Mouse (Mus musculus): ENCODE results near the gene Dpp6. TPM values are rescaled to one million over a fixed set of nuclear protein-coding genes. Genes with fewer than 3 reads are reported as not detected.

The Dpp6 gene
- polyA plus RNA-seq, 1 experiment from 2014 or later: 0.06 TPM

DNA sequence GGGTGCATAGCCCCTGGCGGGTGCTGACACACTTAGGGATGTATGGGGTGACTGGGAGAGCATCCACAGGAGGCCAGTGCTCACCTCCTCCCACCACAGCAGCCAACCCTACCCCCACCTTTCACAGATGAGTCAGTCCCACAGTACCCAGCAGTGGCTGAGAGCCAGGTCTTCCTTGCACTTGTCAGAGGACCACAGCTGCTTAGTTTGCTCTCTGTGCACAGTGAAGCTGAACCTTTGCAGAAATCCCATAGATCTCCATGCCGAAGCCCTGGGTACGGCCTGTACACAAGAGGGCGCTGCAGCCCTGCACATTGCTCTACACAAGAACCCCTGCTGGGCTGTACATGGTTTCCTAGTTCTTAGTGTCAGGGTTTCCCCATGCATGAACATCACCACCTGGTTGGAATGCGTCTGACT lies 860.3 kb downstream of the Dpp6 start:
- Histone ChIP-seq H3K27me3 (ENCODE audit: insufficient read depth, low read length) (no peaks in the 10 kb centered on the region), H3K4me3 (ENCODE audit: low read depth, low read length) (no peak overlapping the region), H3K27ac (ENCODE audit: low read depth) (no peak overlapping the region), H3K9ac (replicated peaks) (no peak overlapping the region), H3K9me3 (ENCODE audit: low read length) (no peaks in the 10 kb centered on the region), H3K4me1 (ENCODE audit: insufficient read depth) (no peaks in the 10 kb centered on the region), H3K4me2 (ENCODE audit: low read depth, low read length) (no peak overlapping the region), H3K36me3 (replicated peaks; ENCODE audit: insufficient read depth, low read length) (no peaks in the 10 kb centered on the region)
- 51% methylated on average over 5 of the region's 5 CpGs for WGBS (ENCODE audit: insufficient replicate concordance)
- TF ChIP-seq EP300 (IDR thresholded peaks at IDR 0.05; ENCODE audit: low read depth) (no peak), CTCF (IDR thresholded peaks at IDR 0.05; ENCODE audit: low read depth) (peak; percentile 63)
- peak; percentile 39 for DNase-seq
- ATAC-seq: no peak

DNA sequence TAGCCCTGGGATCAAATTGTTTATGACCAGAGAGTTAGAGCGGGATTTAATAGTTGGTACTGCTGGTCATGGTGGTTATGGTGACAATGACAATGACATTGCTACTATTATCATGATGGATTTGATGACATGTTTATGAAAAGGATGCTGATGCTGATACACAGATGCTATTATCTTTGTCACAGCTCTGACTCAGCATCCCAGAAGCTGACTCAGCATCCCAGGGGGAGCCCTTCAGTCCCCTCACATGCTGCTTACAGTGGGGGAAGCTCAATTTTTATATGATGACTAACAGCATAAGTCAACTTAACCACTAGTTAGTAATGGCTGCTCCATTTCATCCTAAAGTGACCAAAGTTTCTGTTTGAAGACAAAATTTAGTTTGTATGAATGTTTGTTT lies 862.1 kb downstream of the Dpp6 start:
- Histone ChIP-seq H3K4me2 (ENCODE audit: low read depth, low read length) (no peak overlapping the region), H3K27ac (ENCODE audit: low read depth) (no peak overlapping the region), H3K4me1 (ENCODE audit: insufficient read depth) (no peaks in the 10 kb centered on the region), H3K4me3 (ENCODE audit: low read depth, low read length) (no peak overlapping the region), H3K36me3 (replicated peaks; ENCODE audit: insufficient read depth, low read length) (no peaks in the 10 kb centered on the region), H3K9ac (replicated peaks) (no peak overlapping the region), H3K9me3 (ENCODE audit: low read length) (no peaks in the 10 kb centered on the region), H3K27me3 (ENCODE audit: insufficient read depth, low read length) (no peaks in the 10 kb centered on the region)
- DNase-seq: no peak
- WGBS (ENCODE audit: insufficient replicate concordance): 85% methylated on average over 1 of the region's 1 CpGs
- TF ChIP-seq EP300 (IDR thresholded peaks at IDR 0.05; ENCODE audit: low read depth): no peak
- TF ChIP-seq CTCF (IDR thresholded peaks at IDR 0.05; ENCODE audit: low read depth): no peak
- ATAC-seq: no peak

DNA sequence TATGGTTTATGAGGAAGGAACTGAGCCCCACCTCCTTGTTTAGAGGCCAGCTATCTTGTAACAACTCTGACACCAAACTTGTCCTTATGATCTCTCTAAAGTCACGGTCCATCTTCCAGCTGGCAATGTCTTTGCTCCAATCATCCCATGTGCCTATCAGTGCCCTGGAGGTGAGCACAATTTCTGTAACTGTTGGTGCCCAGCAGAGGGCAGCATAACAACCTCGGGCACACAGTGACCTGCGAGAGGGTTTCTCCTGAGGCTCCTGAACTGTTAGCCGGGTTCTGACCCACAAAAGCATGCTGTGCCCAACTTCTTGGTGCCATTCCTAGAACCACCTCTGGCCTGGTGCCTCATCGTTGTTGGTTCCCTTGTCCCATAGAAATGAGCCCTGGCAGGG lies 863.5 kb downstream of the Dpp6 start:
- Histone ChIP-seq H3K27me3 (ENCODE audit: insufficient read depth, low read length) (no peaks in the 10 kb centered on the region), H3K9ac (replicated peaks) (no peak overlapping the region), H3K4me3 (ENCODE audit: low read depth, low read length) (no peak overlapping the region), H3K27ac (ENCODE audit: low read depth) (no peak overlapping the region), H3K4me2 (ENCODE audit: low read depth, low read length) (no peak overlapping the region), H3K4me1 (ENCODE audit: insufficient read depth) (no peaks in the 10 kb centered on the region), H3K36me3 (replicated peaks; ENCODE audit: insufficient read depth, low read length) (no peaks in the 10 kb centered on the region), H3K9me3 (ENCODE audit: low read length) (no peaks in the 10 kb centered on the region)
- DNase-seq: peak; percentile 49
- TF ChIP-seq CTCF (IDR thresholded peaks at IDR 0.05; ENCODE audit: low read depth) (peak; percentile 73), EP300 (IDR thresholded peaks at IDR 0.05; ENCODE audit: low read depth) (no peak)
- WGBS (ENCODE audit: insufficient replicate concordance): 29% methylated on average over 5 of the region's 5 CpGs
- no peak for ATAC-seq

DNA sequence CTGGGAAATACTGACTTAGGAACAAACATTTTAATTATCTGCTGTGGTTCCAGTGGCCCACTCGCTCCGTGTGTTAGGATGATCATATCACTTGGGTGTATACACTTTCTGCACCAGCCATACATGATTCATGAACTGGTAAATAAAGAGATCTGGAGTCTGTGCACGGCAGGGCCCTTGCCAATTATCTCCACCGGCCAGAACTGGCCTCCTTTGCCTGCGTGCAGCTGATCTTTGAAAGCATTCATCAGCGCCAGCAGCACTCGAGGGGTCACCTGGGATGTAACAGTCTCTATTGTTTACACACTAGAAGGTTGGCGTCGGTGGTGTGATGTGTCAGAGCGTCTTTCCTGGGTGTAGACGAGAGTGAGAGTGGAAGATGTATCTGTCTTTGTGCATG lies 868.2 kb downstream of the Dpp6 start:
- ATAC-seq (no peak), DNase-seq (no peak)
- Histone ChIP-seq H3K4me3 (ENCODE audit: low read depth, low read length) (no peak overlapping the region), H3K27me3 (ENCODE audit: insufficient read depth, low read length) (no peaks in the 10 kb centered on the region), H3K4me1 (ENCODE audit: insufficient read depth) (no peaks in the 10 kb centered on the region), H3K36me3 (replicated peaks; ENCODE audit: insufficient read depth, low read length) (no peaks in the 10 kb centered on the region), H3K9me3 (ENCODE audit: low read length) (no peaks in the 10 kb centered on the region), H3K4me2 (ENCODE audit: low read depth, low read length) (no peak overlapping the region), H3K9ac (replicated peaks) (no peak overlapping the region), H3K27ac (ENCODE audit: low read depth) (no peak overlapping the region)
- TF ChIP-seq CTCF (IDR thresholded peaks at IDR 0.05; ENCODE audit: low read depth): no peak
- TF ChIP-seq EP300 (IDR thresholded peaks at IDR 0.05; ENCODE audit: low read depth): no peak
- WGBS (ENCODE audit: insufficient replicate concordance): 67% methylated on average over 11 of the region's 11 CpGs

DNA sequence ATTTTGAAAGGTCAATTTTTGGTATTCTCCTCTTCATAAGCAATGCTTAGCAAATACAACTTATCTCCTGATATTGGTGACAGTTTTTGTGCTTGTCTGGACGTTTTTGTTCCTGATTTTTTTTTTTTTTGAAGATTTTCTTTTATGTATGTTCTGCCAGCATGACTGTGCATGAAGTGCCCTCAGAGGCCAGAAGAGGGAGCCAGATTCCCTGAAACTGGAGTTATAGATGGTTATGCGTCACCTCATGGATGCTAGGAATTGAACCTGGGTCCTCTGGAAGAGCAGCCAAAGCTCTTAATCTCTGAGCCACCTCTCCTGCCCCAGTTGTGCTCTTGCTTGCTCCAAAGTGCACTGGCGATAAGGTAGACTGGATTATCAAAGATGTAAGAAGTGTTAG lies 868.9 kb downstream of the Dpp6 start:
- Histone ChIP-seq H3K36me3 (replicated peaks; ENCODE audit: insufficient read depth, low read length) (no peaks in the 10 kb centered on the region), H3K4me2 (ENCODE audit: low read depth, low read length) (no peak overlapping the region), H3K4me1 (ENCODE audit: insufficient read depth) (no peaks in the 10 kb centered on the region), H3K9ac (replicated peaks) (no peak overlapping the region), H3K27me3 (ENCODE audit: insufficient read depth, low read length) (no peaks in the 10 kb centered on the region), H3K4me3 (ENCODE audit: low read depth, low read length) (no peak overlapping the region), H3K9me3 (ENCODE audit: low read length) (no peaks in the 10 kb centered on the region), H3K27ac (ENCODE audit: low read depth) (no peak overlapping the region)
- no peak for DNase-seq
- ATAC-seq: no peak
- peak; percentile 12; the same call in 1 of the 2 replicates for TF ChIP-seq CTCF (IDR thresholded peaks at IDR 0.05; ENCODE audit: low read depth)
- TF ChIP-seq EP300 (IDR thresholded peaks at IDR 0.05; ENCODE audit: low read depth): no peak
- WGBS (ENCODE audit: insufficient replicate concordance): 65% methylated on average over 3 of the region's 3 CpGs

DNA sequence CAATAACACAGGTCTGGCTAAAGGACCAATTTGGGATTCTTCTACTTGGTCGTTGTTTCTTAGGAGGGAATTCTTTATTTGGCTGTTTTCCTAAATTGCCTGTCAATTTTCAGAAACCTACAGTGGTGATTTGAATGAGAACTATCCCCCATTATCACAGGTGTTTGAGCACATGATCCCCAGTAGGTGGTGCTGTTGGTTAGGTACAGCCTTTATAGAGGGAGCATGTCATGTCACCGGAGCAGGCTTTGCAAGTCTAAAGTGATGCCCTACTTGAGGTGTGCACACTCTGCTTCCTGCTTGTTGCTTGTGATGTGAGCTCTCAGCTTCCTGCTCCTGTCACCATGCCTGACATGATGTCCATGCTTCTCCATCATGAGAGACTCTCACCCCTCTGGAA lies 870.3 kb downstream of the Dpp6 start:
- H3K9me3 ChIP-seq (ENCODE audit: low read length): no peaks in the 10 kb centered on the region
- TF ChIP-seq EP300 (IDR thresholded peaks at IDR 0.05; ENCODE audit: low read depth) (no peak), CTCF (IDR thresholded peaks at IDR 0.05; ENCODE audit: low read depth) (peak; percentile 72)
- H3K9ac ChIP-seq (replicated peaks): no peak overlapping the region
- no peaks in the 10 kb centered on the region for H3K36me3 ChIP-seq (replicated peaks; ENCODE audit: insufficient read depth, low read length)
- H3K27me3 ChIP-seq (ENCODE audit: insufficient read depth, low read length): no peaks in the 10 kb centered on the region
- ATAC-seq (no peak), DNase-seq (no peak)
- WGBS (ENCODE audit: insufficient replicate concordance): 74% methylated on average over 2 of the region's 2 CpGs
- H3K4me3 ChIP-seq (ENCODE audit: low read depth, low read length): no peak overlapping the region
- H3K4me2 ChIP-seq (ENCODE audit: low read depth, low read length): no peak overlapping the region
- H3K4me1 ChIP-seq (ENCODE audit: insufficient read depth): no peaks in the 10 kb centered on the region
- no peak overlapping the region for H3K27ac ChIP-seq (ENCODE audit: low read depth)

DNA sequence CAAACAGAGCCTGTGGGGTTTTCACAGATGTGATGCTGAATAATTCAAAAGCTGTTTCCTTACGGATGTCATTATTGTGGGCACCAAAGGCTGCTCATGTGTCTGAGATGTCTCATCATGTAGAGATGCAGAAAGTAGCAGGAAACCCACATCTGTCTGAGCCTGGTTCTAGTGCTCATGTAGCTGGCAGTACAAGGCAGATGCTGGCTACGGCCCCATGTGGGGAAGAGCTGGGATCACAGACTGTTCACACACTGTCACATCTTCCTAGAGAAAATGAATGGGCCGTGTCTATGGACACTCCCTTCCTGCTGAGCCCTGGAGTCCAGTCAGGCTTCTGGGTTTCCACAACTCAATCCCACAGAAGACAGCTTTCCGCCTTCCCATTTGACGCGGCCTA lies 885.5 kb downstream of the Dpp6 start:
- peaks cover 13% of the 10 kb centered on the region for H3K4me1 ChIP-seq (ENCODE audit: insufficient read depth)
- H3K27me3 ChIP-seq (ENCODE audit: insufficient read depth, low read length): no peaks in the 10 kb centered on the region
- 88% methylated on average over 6 of the region's 6 CpGs for WGBS (ENCODE audit: insufficient replicate concordance)
- H3K36me3 ChIP-seq (replicated peaks; ENCODE audit: insufficient read depth, low read length): no peaks in the 10 kb centered on the region
- TF ChIP-seq CTCF (IDR thresholded peaks at IDR 0.05; ENCODE audit: low read depth) (no peak), EP300 (IDR thresholded peaks at IDR 0.05; ENCODE audit: low read depth) (no peak)
- H3K9me3 ChIP-seq (ENCODE audit: low read length): no peaks in the 10 kb centered on the region
- H3K9ac ChIP-seq (replicated peaks): no peak overlapping the region
- ATAC-seq: no peak
- H3K4me3 ChIP-seq (ENCODE audit: low read depth, low read length): no peak overlapping the region
- H3K4me2 ChIP-seq (ENCODE audit: low read depth, low read length): no peak overlapping the region
- no peak for DNase-seq
- no peak overlapping the region for H3K27ac ChIP-seq (ENCODE audit: low read depth)

Data from liver, postnatal 0 days (tissue).